Mouse (Mus musculus) G1E-ER4 (cell line): Measurements from ENCODE around the gene Pgghg. TPM values are rescaled to one million over a fixed set of nuclear protein-coding genes. Genes with fewer than 3 reads are reported as not detected.

Source experiments
- GATA1 ChIP-seq: IDR thresholded peaks from one replicate; pipeline ENCODE4 v1.8.0; 2012; ENCODE audit warnings: low read length, inconsistent platforms
- polyA plus RNA-seq: library from polyadenylated mRNA; stranded (reverse); fragments of >175 nt; gene quantifications from 2 replicates; pipeline ENCODE4 v1.2.3, GENCODE M21; 2012

The Pgghg gene
- polyA plus RNA-seq, 1 experiment = 7.2 TPM

DNA sequence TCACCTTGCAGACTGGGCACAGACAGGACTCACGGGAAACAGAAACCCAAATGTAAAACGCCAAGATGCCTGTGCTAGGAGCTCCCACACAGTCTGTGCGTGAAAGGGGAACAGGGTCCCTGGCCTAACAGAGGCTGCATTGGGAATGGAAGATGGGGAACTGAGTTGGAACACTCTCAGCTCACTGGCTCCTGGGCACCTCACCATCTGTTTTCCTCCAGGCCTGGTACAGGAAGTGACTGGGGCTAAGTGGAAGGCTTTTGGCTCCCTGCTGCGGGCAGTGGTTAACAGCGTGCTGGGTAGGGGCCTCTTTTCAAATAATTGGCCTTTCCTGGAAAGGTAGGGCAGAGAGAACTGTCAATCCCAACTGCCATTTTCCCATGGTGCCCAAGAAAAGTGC lies 49.4 kb downstream of the Pgghg start:
- no peak for TF ChIP-seq GATA1

GRCm38 (mm10) chr7:140991117-140991689 lies 50.0 kb downstream of the Pgghg start:
- TF ChIP-seq GATA1 = no peak

Other genes starting within 250 kb of the Pgghg start
- gene Olfr541, start 244.1 kb upstream of the Pgghg start, polyA plus RNA-seq = not detected in 2 replicates
- not detected in 2 replicates for gene Cyp2e1, start 177.7 kb upstream of the Pgghg start, polyA plus RNA-seq
- not detected in 2 replicates for gene Syce1, start 153.5 kb upstream of the Pgghg start, polyA plus RNA-seq
- gene Zfp941, start 119.2 kb upstream of the Pgghg start, polyA plus RNA-seq = not detected in 2 replicates
- not detected in 2 replicates for gene Urah, start 106.4 kb upstream of the Pgghg start, polyA plus RNA-seq
- gene Scgb1c1, start 95.8 kb upstream of the Pgghg start, polyA plus RNA-seq = not detected in 2 replicates
- gene Odf3, start 93.6 kb upstream of the Pgghg start, polyA plus RNA-seq = 0.06 TPM in 1 of 2 replicates, not detected in the other
- gene Gm45785, start 85.1 kb upstream of the Pgghg start, polyA plus RNA-seq = 0.18 and 0.99 TPM in 2 replicates
- 39.1 and 49.2 TPM in 2 replicates for gene Ric8a, start 84.4 kb upstream of the Pgghg start, polyA plus RNA-seq
- gene Bet1l, start 83.8 kb upstream of the Pgghg start, polyA plus RNA-seq = 3.2 and 3.9 TPM in 2 replicates
- 50.0 and 92.4 TPM in 2 replicates for gene Psmd13, start 59.4 kb upstream of the Pgghg start, polyA plus RNA-seq
- gene Sirt3, start 59.1 kb upstream of the Pgghg start, polyA plus RNA-seq = 25.4 and 38.9 TPM in 2 replicates
- gene Cox8b, start 40.9 kb upstream of the Pgghg start, polyA plus RNA-seq = not detected in 2 replicates
- not detected in 2 replicates for gene Nlrp6, start 20.5 kb upstream of the Pgghg start, polyA plus RNA-seq
- 0.43 and 0.61 TPM in 2 replicates for gene Ifitm5, start 8.9 kb downstream of the Pgghg start, polyA plus RNA-seq
- gene Gm45717, start 14.5 kb downstream of the Pgghg start, polyA plus RNA-seq = not detected in 2 replicates
- gene Ifitm2, start 14.6 kb downstream of the Pgghg start, polyA plus RNA-seq = 234 and 285 TPM in 2 replicates
- gene Ifitm1, start 25.8 kb downstream of the Pgghg start, polyA plus RNA-seq = 0.08 and 0.26 TPM in 2 replicates
- not detected in 2 replicates for gene Ifitm3, start 69.4 kb downstream of the Pgghg start, polyA plus RNA-seq
- gene Ifitm6, start 76.5 kb downstream of the Pgghg start, polyA plus RNA-seq = not detected in 2 replicates
- not detected in 2 replicates for gene Gm17387, start 87.7 kb downstream of the Pgghg start, polyA plus RNA-seq
- not detected in 2 replicates for gene B4galnt4, start 119.7 kb downstream of the Pgghg start, polyA plus RNA-seq
- gene Pkp3, start 136.8 kb downstream of the Pgghg start, polyA plus RNA-seq = 0.05 TPM in 1 of 2 replicates, not detected in the other
- gene Sigirr, start 159.2 kb downstream of the Pgghg start, polyA plus RNA-seq = 7.2 and 9.5 TPM in 2 replicates
- not detected in 2 replicates for gene Ano9, start 176.4 kb downstream of the Pgghg start, polyA plus RNA-seq
- gene Ptdss2, start 181.0 kb downstream of the Pgghg start, polyA plus RNA-seq = 49.9 and 62.6 TPM in 2 replicates
- gene Rnh1, start 231.5 kb downstream of the Pgghg start, polyA plus RNA-seq = 1.5 and 14.6 TPM in 2 replicates